Mouse (Mus musculus) liver, postnatal 0 days (tissue): ENCODE measurements around the gene Klf14.

ENCODE experiments used
- CTCF ChIP-seq: sonication (generic); IDR thresholded peaks from 2 replicates; pipeline ENCODE4 v1.5.1; 2016; ENCODE audit warnings: antibody characterized with exemption, low read depth
- EP300 ChIP-seq: IDR thresholded peaks from 2 replicates; pipeline ENCODE4 v1.6.1; 2016; ENCODE audit warnings: antibody characterized with exemption, low read depth, mild to moderate bottlenecking

- TF ChIP-seq CTCF (no peak), EP300 (no peak)
These were observed 818 bp downstream of the Klf14 start for GRCm38 (mm10) chr6:30957784-30958735.
